Mouse (Mus musculus) frontal cortex, postnatal 36 days (tissue): Measurements from ENCODE around the gene Shbg.

Experiments
- DNase-seq, 2 experiments: peaks; one replicate each; pipeline ENCODE4 v3.0.0; 2022; ENCODE audit warnings: low spot score in 2 of 2

Gene Shbg

DNA sequence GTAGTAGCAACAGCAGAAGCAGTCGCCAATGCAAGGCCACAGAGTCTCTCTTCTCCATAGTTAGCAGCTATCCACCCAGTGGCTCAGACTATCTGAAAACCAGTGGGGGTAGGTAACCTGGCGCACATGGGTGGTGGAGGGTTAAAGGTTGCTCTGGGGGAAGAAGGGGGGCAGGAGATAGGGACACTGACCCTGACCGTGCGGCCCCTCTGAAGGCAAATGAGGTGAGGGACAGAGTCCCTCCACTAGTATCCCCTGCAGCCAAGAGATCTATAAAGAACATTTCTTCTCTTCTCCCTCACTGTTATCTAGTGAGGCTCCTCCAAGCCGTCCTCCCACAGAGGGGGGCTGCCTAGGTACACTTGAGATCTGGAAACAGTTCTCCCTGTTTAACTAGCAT is at the start of gene Shbg:
Shbg (minus strand) TSS at position 101 of the 400 bp plus-strand sequence.
- no peak for DNase-seq

GRCm38 (mm10) chr11:69666665-69667005 is 48.9 kb upstream of the Shbg start:
- no peak for DNase-seq

GRCm38 (mm10) chr11:69665961-69666664 is 48.4 kb upstream of the Shbg start, which contains the start of gene Cd68:
Gene Cd68, minus strand, starts transcription at chr11:69666153.
- peak; percentile 66 to 78 for DNase-seq

DNA sequence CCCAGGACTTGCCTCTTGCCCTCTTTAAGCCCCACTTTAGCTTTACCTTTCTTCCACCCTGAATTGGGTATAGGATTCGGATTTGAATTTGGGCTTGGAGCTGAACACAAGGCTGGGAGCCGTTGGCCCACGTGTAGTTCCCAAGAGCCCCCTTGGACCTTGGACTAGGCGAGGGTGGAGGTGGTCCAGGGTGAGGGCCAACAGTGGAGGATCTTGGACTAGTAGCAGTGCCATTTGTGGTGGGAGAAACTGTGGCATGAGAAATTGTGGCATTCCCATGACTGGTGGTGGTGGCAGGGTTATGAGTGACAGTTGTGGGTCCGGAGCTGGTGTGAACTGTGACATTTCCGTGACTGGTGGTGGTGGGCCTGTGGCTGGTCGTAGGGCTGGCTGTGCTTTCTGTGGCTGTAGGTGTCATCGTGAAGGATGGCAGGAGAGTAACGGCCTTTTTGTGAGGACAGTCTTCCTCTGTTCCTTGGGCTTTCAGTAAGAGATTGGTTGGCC is 47.8 kb upstream of the Shbg start:
- no peak for DNase-seq

- DNase-seq: no peak
Measured at GRCm38 (mm10) chr11:69664841-69665240, 47.1 kb upstream of the Shbg start.

- DNase-seq: no peak
Measured at GRCm38 (mm10) chr11:69663795-69664194, 46.1 kb upstream of the Shbg start.

DNA sequence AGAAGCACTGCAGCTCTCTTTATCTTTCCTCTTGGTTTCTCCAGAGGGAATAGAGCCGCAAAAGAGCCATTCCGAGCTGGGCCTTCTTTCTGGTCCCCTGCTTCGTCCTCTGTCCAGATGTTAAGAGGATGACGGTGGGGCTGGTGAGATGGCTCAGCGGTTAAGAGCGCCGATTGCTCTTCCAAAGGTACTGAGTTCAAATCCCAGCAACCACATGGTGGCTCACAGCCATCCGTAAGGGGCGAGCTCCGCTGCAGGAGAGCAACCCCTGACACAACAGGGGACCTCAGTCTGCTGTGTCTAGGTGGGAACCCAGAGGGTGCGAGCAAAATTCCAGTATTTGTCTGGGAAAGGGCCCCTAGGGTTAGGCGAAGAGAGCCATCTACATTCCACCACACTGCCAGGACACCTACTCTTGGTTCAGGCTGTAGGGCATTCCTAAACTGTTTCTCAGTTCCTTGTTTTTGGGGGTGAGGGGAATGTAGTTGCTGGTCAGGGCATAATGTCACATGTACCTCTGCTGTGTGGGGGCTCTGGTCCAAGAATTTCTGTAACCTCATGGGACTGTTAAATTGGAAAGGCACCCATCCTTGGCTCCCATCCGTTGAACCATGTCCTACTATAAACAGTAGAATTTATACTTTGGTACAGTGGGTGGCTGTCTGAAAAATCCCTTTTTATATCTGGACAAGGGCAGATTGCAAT is 45.4 kb upstream of the Shbg start:
- DNase-seq: no peak

GRCm38 (mm10) chr11:69662213-69662966 is 44.7 kb upstream of the Shbg start, which contains the start of gene Mpdu1:
Gene Mpdu1, minus strand, starts transcription at chr11:69662642.
- peak; percentile 93 for DNase-seq

DNA sequence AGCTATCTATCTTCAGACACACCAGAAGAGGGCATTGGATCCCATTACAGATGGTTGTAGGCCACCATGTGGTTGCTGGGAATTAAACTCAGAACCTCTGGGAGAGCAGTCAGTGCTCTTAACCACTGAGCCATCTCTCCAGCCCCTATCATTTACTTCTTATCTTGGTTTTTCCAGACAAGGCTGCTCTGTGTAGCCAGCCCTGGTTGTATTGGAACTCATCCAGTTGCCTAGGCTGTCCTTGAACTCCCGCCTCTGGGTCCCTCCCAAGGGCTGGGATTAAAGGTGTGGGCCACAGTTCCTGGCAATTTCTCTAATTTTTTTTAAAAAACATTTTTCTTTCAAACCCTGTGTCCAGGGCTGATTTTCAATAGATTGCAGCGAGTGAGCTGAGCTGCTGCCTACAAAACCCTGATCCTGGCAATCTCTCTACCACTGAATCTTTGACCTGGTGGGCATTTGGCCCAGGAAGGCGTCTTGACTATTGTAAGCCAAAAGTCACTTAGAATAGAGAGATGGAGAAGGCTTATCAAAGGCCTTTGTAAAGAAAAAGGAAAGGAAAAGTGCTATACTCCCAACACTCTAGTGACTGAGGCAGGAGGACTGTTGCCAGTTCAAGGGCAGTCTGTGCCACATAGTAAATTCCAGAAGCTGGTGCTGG is 43.6 kb upstream of the Shbg start:
- DNase-seq: no peak

- no peak for DNase-seq
Measured at GRCm38 (mm10) chr11:69657462-69657881, 39.8 kb upstream of the Shbg start.

- peak in 1 of 2 experiments; percentile 49 for DNase-seq
Measured at GRCm38 (mm10) chr11:69656617-69657461, 39.1 kb upstream of the Shbg start.

GRCm38 (mm10) chr11:69656065-69656455 is 38.4 kb upstream of the Shbg start:
- DNase-seq: no peak

- DNase-seq: peak; percentile 64 to 75
Measured at GRCm38 (mm10) chr11:69655264-69656064, 37.8 kb upstream of the Shbg start, which contains the start of gene Sox15. Gene Sox15, plus strand, starts transcription at chr11:69655314.

GRCm38 (mm10) chr11:69654760-69655159 is 37.1 kb upstream of the Shbg start:
- no peak for DNase-seq

GRCm38 (mm10) chr11:69653399-69653798 is 35.7 kb upstream of the Shbg start:
- DNase-seq: no peak

DNA sequence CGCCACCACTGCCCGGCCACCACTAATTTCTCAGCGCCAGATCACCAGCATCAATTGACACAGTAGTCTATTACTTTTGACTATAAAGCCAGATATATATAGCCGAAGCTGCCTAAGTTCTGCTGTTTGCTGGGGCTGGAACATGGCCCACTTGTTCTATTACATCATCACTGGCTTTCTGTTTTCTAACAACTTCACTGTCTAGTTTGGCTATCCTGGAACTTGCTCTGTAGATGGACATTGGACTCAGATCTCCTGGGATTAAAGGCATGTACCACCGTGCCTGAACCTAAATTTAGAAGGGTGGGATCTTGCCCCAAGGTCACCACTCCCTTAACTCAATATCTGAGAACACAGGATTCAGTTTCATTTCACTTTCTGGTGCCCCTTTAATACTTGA is 28.2 kb upstream of the Shbg start:
- DNase-seq: no peak

DNA sequence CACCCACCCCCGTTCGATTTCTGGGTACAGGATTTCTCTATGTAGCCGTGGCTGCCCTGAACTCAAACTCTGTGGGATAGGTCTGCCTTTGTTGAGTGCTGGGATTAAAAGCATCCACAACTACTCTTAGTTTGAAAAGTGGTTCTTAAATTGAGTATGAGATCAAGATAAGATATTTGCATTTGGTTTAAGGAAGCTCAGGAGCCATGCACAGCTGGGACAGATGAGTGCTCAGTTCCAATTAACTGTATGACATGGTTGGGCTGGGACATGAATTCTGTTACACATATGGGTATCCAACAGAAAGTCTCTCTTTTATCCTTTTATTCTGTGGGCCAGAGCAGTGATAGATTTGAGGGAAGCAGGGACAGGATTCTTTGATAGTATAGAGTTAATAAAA is 17.8 kb upstream of the Shbg start:
- no peak for DNase-seq

DNA sequence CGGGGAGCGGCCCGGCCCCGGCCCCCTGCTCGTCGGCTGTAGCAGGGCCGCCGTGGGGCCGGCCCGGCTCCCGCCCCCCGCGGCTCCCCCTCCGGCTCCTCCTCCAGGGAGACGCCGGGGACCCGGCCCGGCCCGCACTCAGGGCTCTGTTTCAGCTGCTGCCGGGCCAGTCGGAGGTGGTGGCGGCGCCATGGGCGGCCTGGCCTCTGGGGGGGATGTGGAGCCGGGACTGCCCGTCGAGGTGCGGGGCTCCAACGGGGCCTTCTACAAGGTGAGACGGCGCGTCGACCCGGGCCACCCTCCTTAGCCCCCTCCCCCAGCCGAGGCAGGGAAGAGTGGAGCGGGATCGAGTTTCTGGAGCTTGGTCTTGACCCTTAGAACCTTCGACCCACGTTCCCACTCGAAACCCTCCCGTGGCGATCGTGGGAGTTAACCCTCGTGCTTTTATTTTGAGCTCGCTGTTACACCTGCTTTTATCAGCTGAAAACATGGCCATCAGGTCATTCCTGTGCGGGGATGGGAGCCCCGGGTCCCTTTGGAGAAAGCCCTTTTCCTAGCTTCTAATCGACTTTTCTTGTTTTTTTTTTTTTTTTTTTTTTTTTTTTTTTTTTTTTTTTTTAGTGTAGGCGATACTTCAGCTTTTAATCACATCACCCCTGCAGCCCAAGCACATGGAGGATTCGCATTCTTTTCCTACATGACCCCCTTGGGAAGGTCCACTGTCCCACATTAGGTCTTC is 15.6 kb upstream of the Shbg start:
- no peak for DNase-seq
